Mouse (Mus musculus): ENCODE results near the gene Slc30a5. TPM values are rescaled to one million over a fixed set of nuclear protein-coding genes. Genes with fewer than 3 reads are reported as not detected.

Slc30a5 gene
- total and polyA plus RNA-seq, 3 experiments = 57.4 to 58.3 TPM; not detected in 1

DNA sequence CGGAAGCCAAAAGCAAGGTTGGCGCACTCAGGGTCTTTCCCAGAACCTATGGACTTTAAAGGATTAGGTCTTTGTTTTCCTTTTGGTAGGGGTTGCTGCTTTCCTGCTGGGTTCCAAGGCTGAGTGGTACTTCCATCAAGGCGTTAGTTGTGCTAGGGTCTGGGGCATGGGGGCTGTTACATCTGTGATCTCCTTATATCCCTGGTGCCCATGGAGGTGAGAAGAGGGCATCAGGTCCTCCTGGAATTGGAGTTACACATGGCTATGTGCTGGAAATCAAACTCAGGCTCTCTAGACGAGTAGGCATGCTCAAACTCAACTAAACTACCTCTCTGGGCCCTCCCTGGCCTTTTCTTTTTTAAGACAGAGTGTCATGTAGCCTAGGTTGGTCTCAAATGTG lies 79.0 kb downstream of the Slc30a5 start:
- no peaks in the 10 kb centered on the region for H3K9me3 ChIP-seq (replicated peaks; ENCODE audit: insufficient read depth, low read length)
- no peak for DNase-seq (ENCODE audit: low read depth, low spot score)
- no peaks in the 10 kb centered on the region for H3K79me2 ChIP-seq (ENCODE audit: control insufficient read depth, insufficient read depth, low read length, poor library complexity)
- H3K4me1 ChIP-seq (ENCODE audit: control insufficient read depth in 1 of 2, insufficient read depth in 2 of 2, low read length in 2 of 2) = peaks cover 23 to 24% of the 10 kb centered on the region in 2 experiments
- H3K4me3 ChIP-seq (ENCODE audit: control insufficient read depth in 1 of 2, insufficient read depth in 1 of 2, low read depth in 2 of 2, low read length in 2 of 2) = no peak overlapping the region
- TF ChIP-seq TBP (IDR thresholded peaks at IDR 0.05; ENCODE audit: low read depth, low read length) = no peak
- TF ChIP-seq RAD21 (IDR thresholded peaks at IDR 0.05; ENCODE audit: low read depth, low read length) = no peak
- no peak for TF ChIP-seq UBTF (IDR thresholded peaks at IDR 0.05; ENCODE audit: borderline replicate concordance, insufficient read depth, low read depth, low read length)
- TF ChIP-seq CTCF (IDR thresholded peaks at IDR 0.05 in 2 of 3, conservative IDR thresholded peaks at IDR 0.05 in 1 of 3; ENCODE audit: control insufficient read depth in 1 of 3, insufficient read depth in 1 of 3, low read depth in 2 of 3, low read length in 3 of 3, poor library complexity in 1 of 3, severe bottlenecking in 1 of 3) = no peak
- no peak for TF ChIP-seq POLR2AphosphoS2 (IDR thresholded peaks at IDR 0.05; ENCODE audit: low read length)
- no peak for TF ChIP-seq POLR2AphosphoS5 (IDR thresholded peaks at IDR 0.05; ENCODE audit: borderline replicate concordance, low read depth, low read length)
- no peak for TF ChIP-seq HCFC1 (IDR thresholded peaks at IDR 0.05; ENCODE audit: low read depth, low read length)
- TF ChIP-seq MAX (IDR thresholded peaks at IDR 0.05; ENCODE audit: low read length) = no peak
- no peak for TF ChIP-seq ZNF384 (IDR thresholded peaks at IDR 0.05; ENCODE audit: low read depth, low read length)
- TF ChIP-seq MYB (IDR thresholded peaks at IDR 0.05; ENCODE audit: low read depth, low read length) = no peak
- no peak for TF ChIP-seq NELFE (IDR thresholded peaks at IDR 0.05; ENCODE audit: low read depth, low read length)
- no peak overlapping the region for H3K27ac ChIP-seq (ENCODE audit: control insufficient read depth, low read depth, low read length)
- H3K9ac ChIP-seq (ENCODE audit: control insufficient read depth, low read depth, low read length, poor library complexity, severe bottlenecking) = no peak overlapping the region
- no peaks in the 10 kb centered on the region for H3K27me3 ChIP-seq (ENCODE audit: control insufficient read depth in 1 of 2, insufficient read depth in 2 of 2, low read length in 2 of 2)
- peaks cover 0 to 32% of the 10 kb centered on the region in 2 experiments; a peak in 3 of 4 replicates for H3K36me3 ChIP-seq (ENCODE audit: control insufficient read depth in 1 of 2, insufficient read depth in 2 of 2, low read length in 2 of 2)

DNA sequence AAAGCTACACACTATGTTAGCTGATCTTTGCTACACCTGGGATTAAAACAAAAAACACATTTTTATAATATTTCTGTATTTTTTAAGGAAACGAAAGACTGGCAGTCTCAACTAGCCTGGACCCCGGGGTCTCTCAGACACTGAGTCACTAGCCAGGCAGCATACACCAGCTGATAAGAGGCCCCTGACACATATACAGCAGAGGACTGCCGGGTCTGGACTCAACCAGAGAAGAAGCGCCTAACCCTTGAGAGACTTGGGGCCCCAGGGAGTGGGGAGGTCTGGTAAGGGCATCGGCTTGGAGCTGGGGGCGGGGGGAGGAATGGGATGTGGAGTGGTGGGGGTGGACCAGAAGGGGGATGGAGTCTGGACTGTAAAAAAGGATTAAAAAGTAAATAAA lies 80.2 kb downstream of the Slc30a5 start:
- no peaks in the 10 kb centered on the region for H3K9me3 ChIP-seq (replicated peaks; ENCODE audit: insufficient read depth, low read length)
- H3K27me3 ChIP-seq (ENCODE audit: control insufficient read depth in 1 of 2, insufficient read depth in 2 of 2, low read length in 2 of 2) = no peaks in the 10 kb centered on the region
- peaks cover 24 to 27% of the 10 kb centered on the region in 2 experiments for H3K4me1 ChIP-seq (ENCODE audit: control insufficient read depth in 1 of 2, insufficient read depth in 2 of 2, low read length in 2 of 2)
- no peaks in the 10 kb centered on the region for H3K79me2 ChIP-seq (ENCODE audit: control insufficient read depth, insufficient read depth, low read length, poor library complexity)
- H3K27ac ChIP-seq (ENCODE audit: control insufficient read depth, low read depth, low read length) = peak overlapping the region; percentile 76
- peaks cover 0 to 34% of the 10 kb centered on the region in 2 experiments; a peak in 2 of 4 replicates for H3K36me3 ChIP-seq (ENCODE audit: control insufficient read depth in 1 of 2, insufficient read depth in 2 of 2, low read length in 2 of 2)
- H3K4me3 ChIP-seq (ENCODE audit: control insufficient read depth in 1 of 2, insufficient read depth in 1 of 2, low read depth in 2 of 2, low read length in 2 of 2) = 0 out of 4 replicates have a peak overlapping the region, but pooled peaks of 1 of the 2 experiments have one; percentile 9
- peak overlapping the region; percentile 38 for H3K9ac ChIP-seq (ENCODE audit: control insufficient read depth, low read depth, low read length, poor library complexity, severe bottlenecking)
- peak; percentile 61 for DNase-seq (ENCODE audit: low read depth, low spot score)
- TF ChIP-seq TCF12 (IDR thresholded peaks at IDR 0.05; ENCODE audit: low read depth, low read length) (no peak), ZKSCAN1 (IDR thresholded peaks at IDR 0.05; ENCODE audit: low read depth, low read length) (no peak), SIN3A (IDR thresholded peaks at IDR 0.05; ENCODE audit: low read length) (no peak), ELF1 (IDR thresholded peaks at IDR 0.05; ENCODE audit: low read depth, low read length) (no peak), SMC3 (IDR thresholded peaks at IDR 0.05; ENCODE audit: low read depth, low read length) (no peak), USF1 (IDR thresholded peaks at IDR 0.05; ENCODE audit: low read depth, low read length) (no peak), CTCF (IDR thresholded peaks at IDR 0.05 in 2 of 3, conservative IDR thresholded peaks at IDR 0.05 in 1 of 3; ENCODE audit: control insufficient read depth in 1 of 3, insufficient read depth in 1 of 3, low read depth in 2 of 3, low read length in 3 of 3, poor library complexity in 1 of 3, severe bottlenecking in 1 of 3) (no peak), USF2 (IDR thresholded peaks at IDR 0.05; ENCODE audit: borderline replicate concordance in 1 of 2, insufficient read depth in 1 of 2, low read depth in 1 of 2, low read length in 2 of 2) (no peak), POLR2A (IDR thresholded peaks at IDR 0.05; ENCODE audit: control insufficient read depth in 1 of 2, insufficient read depth in 1 of 2, low read depth in 1 of 2, low read length in 2 of 2, poor library complexity in 1 of 2) (no peak), ZNF384 (IDR thresholded peaks at IDR 0.05; ENCODE audit: low read depth, low read length) (no peak), BHLHE40 (IDR thresholded peaks at IDR 0.05; ENCODE audit: borderline replicate concordance, low read depth, low read length) (no peak)

Other genes starting within 250 kb of the Slc30a5 start
- not detected in 2 replicates for gene Marveld2, start 216.5 kb downstream of the Slc30a5 start, total RNA-seq (2012; rRNA removed)
- gene Marveld2, start 216.5 kb downstream of the Slc30a5 start, polyA plus RNA-seq (2012; ENCODE audit: insufficient read depth in 1 of 2, insufficient read length in 2 of 2, low read depth in 1 of 2, low replicate concordance in 2 of 2, missing spikeins in 1 of 2) = not detected
- 234 and 247 TPM in 2 replicates for gene Ak6, start 182.4 kb downstream of the Slc30a5 start, total RNA-seq (2012; rRNA removed)
- gene Ak6, start 182.4 kb downstream of the Slc30a5 start, polyA plus RNA-seq (2012; ENCODE audit: insufficient read depth in 1 of 2, insufficient read length in 2 of 2, low read depth in 1 of 2, low replicate concordance in 2 of 2, missing spikeins in 1 of 2) = 100 to 1,000 TPM; 199 to 216 TPM
- gene Rad17, start 182.4 kb downstream of the Slc30a5 start, total RNA-seq (2012; rRNA removed) = 29.4 and 31.2 TPM in 2 replicates
- 10 to 100 TPM in 1 of 2 experiments, not detected in 1; 21.7 TPM for gene Rad17, start 182.4 kb downstream of the Slc30a5 start, polyA plus RNA-seq (2012; ENCODE audit: insufficient read depth in 1 of 2, insufficient read length in 2 of 2, low read depth in 1 of 2, low replicate concordance in 2 of 2, missing spikeins in 1 of 2)
- gene Taf9, start 181.8 kb downstream of the Slc30a5 start, total RNA-seq (2012; rRNA removed) = 19.8 and 23.7 TPM in 2 replicates
- 10 to 100 TPM in 1 of 2 experiments, not detected in 1; 38.5 TPM for gene Taf9, start 181.8 kb downstream of the Slc30a5 start, polyA plus RNA-seq (2012; ENCODE audit: insufficient read depth in 1 of 2, insufficient read length in 2 of 2, low read depth in 1 of 2, low replicate concordance in 2 of 2, missing spikeins in 1 of 2)
- gene Ccdc125, start 163.7 kb downstream of the Slc30a5 start, total RNA-seq (2012; rRNA removed) = not detected in 2 replicates
- gene Ccdc125, start 163.7 kb downstream of the Slc30a5 start, polyA plus RNA-seq (2012; ENCODE audit: insufficient read depth in 1 of 2, insufficient read length in 2 of 2, low read depth in 1 of 2, low replicate concordance in 2 of 2, missing spikeins in 1 of 2) = under 1 TPM in 1 of 2 experiments, not detected in 1; 0.29 TPM
- gene Cdk7, start 102.5 kb downstream of the Slc30a5 start, total RNA-seq (2012; rRNA removed) = 63.0 and 67.7 TPM in 2 replicates
- 10 to 100 TPM in 1 of 2 experiments, not detected in 1; 87.1 TPM for gene Cdk7, start 102.5 kb downstream of the Slc30a5 start, polyA plus RNA-seq (2012; ENCODE audit: insufficient read depth in 1 of 2, insufficient read length in 2 of 2, low read depth in 1 of 2, low replicate concordance in 2 of 2, missing spikeins in 1 of 2)
- 60.4 and 73.1 TPM in 2 replicates for gene Mrps36, start 88.8 kb downstream of the Slc30a5 start, total RNA-seq (2012; rRNA removed)
- 10 to 100 TPM in 1 of 2 experiments, not detected in 1; 91.1 TPM for gene Mrps36, start 88.8 kb downstream of the Slc30a5 start, polyA plus RNA-seq (2012; ENCODE audit: insufficient read depth in 1 of 2, insufficient read length in 2 of 2, low read depth in 1 of 2, low replicate concordance in 2 of 2, missing spikeins in 1 of 2)
- gene Cenph, start 57.5 kb downstream of the Slc30a5 start, total RNA-seq (2012; rRNA removed) = 32.2 and 33.3 TPM in 2 replicates
- 10 to 100 TPM in 1 of 2 experiments, not detected in 1; 48.8 TPM for gene Cenph, start 57.5 kb downstream of the Slc30a5 start, polyA plus RNA-seq (2012; ENCODE audit: insufficient read depth in 1 of 2, insufficient read length in 2 of 2, low read depth in 1 of 2, low replicate concordance in 2 of 2, missing spikeins in 1 of 2)
- gene Ccnb1, start 46.9 kb downstream of the Slc30a5 start, total RNA-seq (2012; rRNA removed) = 139 and 185 TPM in 2 replicates
- gene Ccnb1, start 46.9 kb downstream of the Slc30a5 start, polyA plus RNA-seq (2012; ENCODE audit: insufficient read depth in 1 of 2, insufficient read length in 2 of 2, low read depth in 1 of 2, low replicate concordance in 2 of 2, missing spikeins in 1 of 2) = 100 to 1,000 TPM; 229 to 682 TPM